Mouse (Mus musculus) lung, embryonic 14.5 days (tissue): ENCODE measurements around the gene Lacc1. TPM values are rescaled to one million over a fixed set of nuclear protein-coding genes. Genes with fewer than 3 reads are reported as not detected.
A peak's percentile ranks its signal among the peaks of the same experiment; 100 is the strongest.
"Not testable (repeated sequence)": the region's sequence is repeated elsewhere in the genome, so short reads cannot be mapped to it uniquely, and the experiment has no call there.

Experiments
- ATAC-seq: fragments of 200-750 bp; cut with Nextera tagmentation; 2 replicates; pipeline ENCODE4 v1.8.0; 2017; ENCODE audit warnings: mild to moderate bottlenecking, moderate TSS enrichment, moderate library complexity; ENCODE audit not compliant: insufficient read depth
- DNase-seq: peaks from one replicate; pipeline ENCODE4 v3.0.0-alpha.2; 2015
- H3K27ac ChIP-seq: fragments of 300-500 bp; sonication (generic); 2 replicates; pipeline ENCODE4 v1.5.1; 2014; ENCODE audit warnings: low read depth, mild to moderate bottlenecking, moderate library complexity
- H3K27me3 ChIP-seq: fragments of 300-500 bp; sonication (generic); 2 replicates; pipeline ENCODE4 v1.6.1; 2014; ENCODE audit warnings: low read length, control low read depth; ENCODE audit not compliant: insufficient read depth
- H3K36me3 ChIP-seq: fragments of 300-500 bp; sonication (generic); 2 replicates; pipeline ENCODE4 v1.6.1; 2014; ENCODE audit warnings: control low read depth; ENCODE audit not compliant: insufficient read depth
- H3K4me1 ChIP-seq: fragments of 300-500 bp; sonication (generic); 2 replicates; pipeline ENCODE4 v1.6.1; 2014; ENCODE audit warnings: antibody characterized with exemption, control low read depth; ENCODE audit not compliant: insufficient read depth
- H3K4me2 ChIP-seq: fragments of 300-500 bp; sonication (generic); 2 replicates; pipeline ENCODE4 v1.6.1; 2014; ENCODE audit warnings: mild to moderate bottlenecking
- H3K4me3 ChIP-seq: fragments of 300-500 bp; sonication (generic); 2 replicates; pipeline ENCODE4 v1.5.1; 2014; ENCODE audit warnings: low read depth, low read length
- H3K9ac ChIP-seq: fragments of 300-500 bp; sonication (generic); 2 replicates; pipeline ENCODE4 v1.6.1; 2014
- H3K9me3 ChIP-seq: fragments of 300-500 bp; sonication (generic); 2 replicates; pipeline ENCODE4 v1.6.1; 2016; ENCODE audit warnings: low read depth, low read length, control low read depth
- CTCF ChIP-seq: IDR thresholded peaks from 2 replicates; pipeline ENCODE4 v1.5.1; 2016; ENCODE audit warnings: antibody characterized with exemption, low read depth
- WGBS: fragments of 180-500 bp; shearing (Covaris S2); extraction: QIAGEN DNeasy Blood & Tissue Kit; methylation state at CpG from one replicate; pipeline ENCODE4 v1.1.7; 2014; 5-methylcytosine and 5-hydroxymethylcytosine counted together
- polyA plus RNA-seq: library from polyadenylated mRNA; unstranded; fragments of >200 nt; fragmentation: Nextera tagmentation; extraction: Ambion mirVana; gene quantifications from 2 replicates; pipeline ENCODE4 v1.2.1, GENCODE M21; 2014

Lacc1 gene
- polyA plus RNA-seq, 1 experiment from 2014 or later = 14.6 TPM

DNA sequence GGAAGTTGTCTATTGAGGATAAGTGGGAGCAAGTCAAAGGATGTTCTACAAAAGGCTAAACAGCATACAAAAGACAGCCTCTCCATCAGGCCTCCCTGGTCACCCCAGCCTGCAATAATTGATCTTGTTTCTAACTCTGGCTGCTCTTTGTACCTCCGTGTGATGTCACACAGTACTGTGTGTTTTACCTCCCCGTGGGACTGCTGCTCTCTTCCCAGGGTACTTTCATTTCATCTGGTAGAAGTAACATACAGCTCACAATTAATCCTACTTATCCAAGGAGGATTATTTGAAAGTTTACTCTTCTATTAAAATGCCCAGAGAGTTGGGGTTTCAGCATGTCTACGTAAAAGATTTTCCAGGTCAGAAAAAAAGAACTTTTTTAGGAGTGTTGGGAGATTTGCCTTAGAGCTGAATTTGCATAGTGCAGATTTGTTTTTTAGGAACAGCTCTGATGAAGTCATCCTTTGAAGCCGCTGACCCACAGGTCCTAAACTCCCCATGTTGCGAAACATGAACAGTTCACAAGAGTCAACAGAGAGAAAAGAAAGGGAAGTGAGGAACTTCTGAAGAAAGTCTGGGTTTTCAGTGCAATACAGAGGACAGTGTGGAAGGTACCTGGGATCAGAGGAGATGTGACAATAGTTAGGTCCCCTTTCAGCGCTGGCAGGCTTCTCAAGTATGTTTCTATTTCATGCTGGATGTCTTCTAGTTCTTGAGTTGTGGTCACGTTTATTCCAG, 2.4 kb downstream of the Lacc1 start:
- Histone ChIP-seq H3K9me3 (no peaks in the 10 kb centered on the region), H3K27ac (no peak overlapping the region), H3K36me3 (0 out of 2 replicates have a peak, but pooled peaks cover 5% of the 10 kb centered on the region), H3K4me3 (no peak overlapping the region), H3K9ac (no peak overlapping the region), H3K27me3 (no peaks in the 10 kb centered on the region), H3K4me2 (no peak overlapping the region), H3K4me1 (no peaks in the 10 kb centered on the region; the same call in 1 of the 2 replicates)
- no peak for TF ChIP-seq CTCF
- ATAC-seq (no peak), DNase-seq (no peak)
- 59% methylated on average over 7 of the region's 7 CpGs for whole genome bisulfite sequencing

DNA sequence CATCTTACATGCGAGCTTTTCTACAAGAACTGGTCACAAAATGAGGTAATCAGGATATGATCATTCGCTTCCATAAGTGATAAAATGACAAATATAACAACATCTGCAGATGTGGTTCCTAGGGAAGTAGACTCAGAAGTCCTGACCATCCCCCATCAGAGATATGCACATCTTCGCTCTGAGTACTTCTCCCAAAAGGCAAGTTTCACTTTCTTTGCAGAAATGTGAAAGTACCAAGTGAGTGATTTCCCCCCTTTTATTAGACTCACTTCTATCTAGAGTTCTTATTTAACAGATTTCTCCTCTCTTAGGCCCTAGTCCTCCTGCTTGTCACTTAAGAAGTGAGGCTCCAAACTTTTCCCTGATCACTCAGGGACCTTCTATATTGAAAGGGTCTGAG, 3.3 kb downstream of the Lacc1 start:
- Histone ChIP-seq H3K4me1 (no peaks in the 10 kb centered on the region; the same call in 1 of the 2 replicates), H3K9ac (no peak overlapping the region), H3K9me3 (no peaks in the 10 kb centered on the region), H3K27ac (no peak overlapping the region), H3K4me3 (no peak overlapping the region), H3K27me3 (no peaks in the 10 kb centered on the region), H3K4me2 (no peak overlapping the region), H3K36me3 (peaks cover 6% of the 10 kb centered on the region; the same call in 1 of the 2 replicates)
- no peak for TF ChIP-seq CTCF
- DNase-seq = no peak
- WGBS = 88% methylated on average over 3 of the region's 3 CpGs
- no peak for ATAC-seq

DNA sequence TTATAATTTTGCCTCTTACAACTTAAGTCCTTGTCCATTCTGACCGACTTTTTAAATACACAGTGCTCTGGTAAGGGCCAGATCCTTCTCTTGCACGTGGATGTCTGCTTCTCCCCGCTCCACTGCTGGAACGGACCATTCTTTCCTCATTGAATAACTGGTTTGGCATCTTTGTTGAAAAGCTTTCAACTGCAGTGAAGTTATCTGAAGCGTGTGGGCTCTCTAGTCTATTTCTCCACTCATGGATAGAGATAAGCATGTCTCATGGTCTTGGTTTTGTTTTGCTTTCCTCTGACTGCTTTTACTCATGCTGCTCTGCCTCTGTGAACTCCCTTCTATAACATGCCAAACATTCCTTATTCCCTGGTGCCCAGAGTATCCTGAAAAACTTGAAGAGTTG, 4.3 kb downstream of the Lacc1 start:
- WGBS = 44% methylated on average over 5 of the region's 5 CpGs
- DNase-seq (peak; percentile 52), ATAC-seq (no peak)
- H3K9me3 ChIP-seq = no peaks in the 10 kb centered on the region
- H3K4me2 ChIP-seq = no peak overlapping the region
- no peak for TF ChIP-seq CTCF
- no peak overlapping the region for H3K9ac ChIP-seq
- H3K4me1 ChIP-seq = no peaks in the 10 kb centered on the region; the same call in 1 of the 2 replicates
- H3K4me3 ChIP-seq = no peak overlapping the region
- peaks cover 9% of the 10 kb centered on the region; the same call in 1 of the 2 replicates for H3K36me3 ChIP-seq
- H3K27me3 ChIP-seq = no peaks in the 10 kb centered on the region
- H3K27ac ChIP-seq = no peak overlapping the region

GRCm38 (mm10) chr14:77030808-77031207, 5.9 kb downstream of the Lacc1 start:
- no peaks in the 10 kb centered on the region for H3K27me3 ChIP-seq
- no peaks in the 10 kb centered on the region; the same call in 1 of the 2 replicates for H3K4me1 ChIP-seq
- WGBS = 85% methylated on average over 5 of the region's 5 CpGs
- no peak overlapping the region for H3K4me2 ChIP-seq
- no peak overlapping the region for H3K4me3 ChIP-seq
- H3K27ac ChIP-seq = no peak overlapping the region
- ATAC-seq = no peak
- TF ChIP-seq CTCF = no peak
- no peak overlapping the region for H3K9ac ChIP-seq
- no peak for DNase-seq
- peaks cover 9% of the 10 kb centered on the region; the same call in 1 of the 2 replicates for H3K36me3 ChIP-seq
- H3K9me3 ChIP-seq = no peaks in the 10 kb centered on the region

GRCm38 (mm10) chr14:77029319-77030054, 7.2 kb downstream of the Lacc1 start:
- Histone ChIP-seq H3K36me3 (peaks cover 9% of the 10 kb centered on the region; the same call in 1 of the 2 replicates), H3K9me3 (no peaks in the 10 kb centered on the region), H3K4me2 (no peak overlapping the region), H3K27me3 (no peaks in the 10 kb centered on the region), H3K4me3 (no peak overlapping the region), H3K27ac (no peak overlapping the region), H3K4me1 (no peaks in the 10 kb centered on the region), H3K9ac (no peak overlapping the region)
- 62% methylated on average over 5 of the region's 5 CpGs for WGBS
- ATAC-seq (no peak), DNase-seq (no peak)
- TF ChIP-seq CTCF = no peak

DNA sequence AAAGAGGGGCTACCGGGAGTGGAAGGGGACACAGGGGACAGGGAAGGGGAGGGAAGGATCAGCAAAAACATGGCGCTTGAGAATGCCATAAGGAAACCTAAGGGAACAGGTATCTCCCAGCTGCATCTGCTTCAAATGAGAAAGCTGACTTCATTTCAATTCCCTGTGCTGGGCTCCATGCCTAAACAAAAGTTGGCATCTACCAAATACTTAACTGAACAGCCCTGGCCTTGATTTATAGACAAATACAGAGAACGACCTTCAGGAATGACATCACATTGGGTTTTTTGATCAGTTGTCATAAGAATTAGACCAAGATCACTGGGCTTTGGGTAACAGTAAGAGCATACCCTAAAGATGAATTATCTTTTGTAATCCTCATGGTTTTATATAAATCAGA, 12.2 kb downstream of the Lacc1 start:
- H3K9ac ChIP-seq = no peak overlapping the region
- WGBS = 85% methylated on average over 3 of the region's 3 CpGs
- H3K4me1 ChIP-seq = no peaks in the 10 kb centered on the region
- no peak overlapping the region for H3K4me3 ChIP-seq
- H3K27me3 ChIP-seq = no peaks in the 10 kb centered on the region
- no peaks in the 10 kb centered on the region for H3K9me3 ChIP-seq
- peaks cover 10% of the 10 kb centered on the region; the same call in 1 of the 2 replicates for H3K36me3 ChIP-seq
- no peak overlapping the region for H3K4me2 ChIP-seq
- no peak overlapping the region for H3K27ac ChIP-seq
- no peak for DNase-seq
- no peak for TF ChIP-seq CTCF
- no peak for ATAC-seq

DNA sequence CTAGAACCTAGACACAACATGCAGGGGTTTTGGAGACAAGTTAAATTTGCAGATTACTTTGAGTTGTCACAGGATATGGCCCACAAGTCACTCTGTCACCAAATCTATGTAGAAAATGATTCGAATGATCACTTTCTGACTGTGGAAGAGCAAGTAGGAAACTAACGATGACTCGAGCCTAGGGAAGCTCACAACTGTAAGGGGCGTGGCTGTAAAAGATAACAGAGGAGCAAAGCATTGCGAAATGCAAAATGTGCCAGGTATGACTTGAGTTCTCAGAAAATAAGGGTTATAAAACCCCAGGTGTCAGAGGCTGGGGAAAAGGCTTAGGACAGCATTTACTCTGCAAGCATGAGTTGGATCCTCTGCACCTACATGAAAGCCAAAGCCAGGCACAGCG, 19.5 kb downstream of the Lacc1 start:
- ATAC-seq (no peak), DNase-seq (no peak)
- WGBS = 68% methylated on average over 6 of the region's 6 CpGs
- H3K36me3 ChIP-seq = no peaks in the 10 kb centered on the region
- H3K9me3 ChIP-seq = no peaks in the 10 kb centered on the region
- TF ChIP-seq CTCF = no peak
- H3K4me3 ChIP-seq = no peak overlapping the region
- H3K27ac ChIP-seq = no peak overlapping the region
- H3K27me3 ChIP-seq = no peaks in the 10 kb centered on the region
- H3K4me1 ChIP-seq = no peaks in the 10 kb centered on the region
- peak overlapping the region; percentile 12; the same call in 1 of the 2 replicates for H3K4me2 ChIP-seq
- no peak overlapping the region for H3K9ac ChIP-seq

GRCm38 (mm10) chr14:77016783-77017182, 19.9 kb downstream of the Lacc1 start:
- WGBS = 41% methylated on average over 12 of the region's 12 CpGs
- H3K9me3 ChIP-seq, H3K4me3 ChIP-seq, H3K9ac ChIP-seq, H3K36me3 ChIP-seq, DNase-seq, H3K27me3 ChIP-seq, H3K4me1 ChIP-seq, ATAC-seq, H3K27ac ChIP-seq: not testable (repeated sequence)
- peak overlapping the region; percentile 12; the same call in 1 of the 2 replicates for H3K4me2 ChIP-seq
